Mouse (Mus musculus) heart, embryonic 10.5 days (tissue): ENCODE data around the gene Yap1. TPM values are rescaled to one million over a fixed set of nuclear protein-coding genes. Genes with fewer than 3 reads are reported as not detected.
"Not testable (repeated sequence)": the region's sequence is repeated elsewhere in the genome, so short reads cannot be mapped to it uniquely, and the experiment has no call there.

Source experiments
- DNase-seq: peaks from one replicate; pipeline ENCODE4 v3.0.0-alpha.2; 2017; ENCODE audit warnings: low spot score
- H3K27ac ChIP-seq: fragments of 300-500 bp; sonication (generic); 2 replicates; pipeline ENCODE4 v1.5.1; 2016; ENCODE audit warnings: mild to moderate bottlenecking
- H3K27me3 ChIP-seq: fragments of 300-500 bp; sonication (generic); 2 replicates; pipeline ENCODE4 v1.6.1; 2016; ENCODE audit warnings: mild to moderate bottlenecking; ENCODE audit not compliant: poor library complexity, insufficient read depth, severe bottlenecking
- H3K36me3 ChIP-seq: fragments of 300-500 bp; sonication (generic); 2 replicates; pipeline ENCODE4 v1.6.1; 2016; ENCODE audit warnings: mild to moderate bottlenecking, moderate library complexity
- H3K4me1 ChIP-seq: fragments of 300-500 bp; sonication (generic); 2 replicates; pipeline ENCODE4 v1.6.1; 2016; ENCODE audit warnings: mild to moderate bottlenecking
- H3K4me3 ChIP-seq: fragments of 300-500 bp; sonication (generic); 2 replicates; pipeline ENCODE4 v1.5.1; 2016; ENCODE audit warnings: mild to moderate bottlenecking, moderate library complexity
- H3K9me3 ChIP-seq: fragments of 300-500 bp; sonication (generic); 2 replicates; pipeline ENCODE4 v1.6.1; 2016; ENCODE audit warnings: mild to moderate bottlenecking, moderate library complexity
- WGBS: fragments of 180-500 bp; shearing (Covaris S2); methylation state at CpG from one replicate; pipeline ENCODE4 v1.1.7; 2016; 5-methylcytosine and 5-hydroxymethylcytosine counted together
- polyA plus RNA-seq: library from polyadenylated mRNA; unstranded; fragments of >200 nt; fragmentation: Nextera tagmentation; extraction: Ambion mirVana; gene quantifications from 2 replicates; pipeline ENCODE4 v1.2.1, GENCODE M21; 2016

Gene Yap1
- polyA plus RNA-seq, 1 experiment from 2014 or later, result 41.3 TPM

GRCm38 (mm10) chr9:7897502-7897901 lies 106.9 kb downstream of the Yap1 start:
- no peaks in the 10 kb centered on the region for H3K27me3 ChIP-seq
- H3K36me3 ChIP-seq, result no peaks in the 10 kb centered on the region
- H3K4me1 ChIP-seq, result no peaks in the 10 kb centered on the region
- no peak for DNase-seq
- 2% methylated on average over 3 of the region's 3 CpGs for WGBS
- no peak overlapping the region for H3K27ac ChIP-seq
- no peaks in the 10 kb centered on the region for H3K9me3 ChIP-seq
- H3K4me3 ChIP-seq, result no peak overlapping the region

DNA sequence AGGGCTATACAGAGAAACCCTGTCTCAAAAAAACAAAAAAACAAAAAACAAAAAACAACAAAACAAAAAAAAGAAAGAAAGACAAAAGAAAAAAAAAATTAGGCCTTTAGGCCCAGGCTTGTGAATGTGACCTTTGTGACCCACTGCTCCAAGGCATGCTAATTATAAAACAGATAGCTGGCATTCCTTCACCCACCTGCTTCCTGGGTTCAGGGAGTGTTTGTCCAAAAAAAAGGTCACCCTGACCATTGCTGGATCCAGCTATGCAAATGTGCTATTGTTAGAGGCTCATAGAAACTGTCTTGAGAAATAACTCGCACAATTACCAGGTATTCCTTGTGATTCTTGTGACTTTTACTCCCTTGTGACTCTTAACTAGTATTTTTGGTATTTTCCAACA lies 112.6 kb downstream of the Yap1 start:
- H3K27ac ChIP-seq, H3K27me3 ChIP-seq, H3K9me3 ChIP-seq, H3K36me3 ChIP-seq, DNase-seq, H3K4me1 ChIP-seq, H3K4me3 ChIP-seq: not testable (repeated sequence)
- 73% methylated on average over 1 of the region's 1 CpGs for WGBS

DNA sequence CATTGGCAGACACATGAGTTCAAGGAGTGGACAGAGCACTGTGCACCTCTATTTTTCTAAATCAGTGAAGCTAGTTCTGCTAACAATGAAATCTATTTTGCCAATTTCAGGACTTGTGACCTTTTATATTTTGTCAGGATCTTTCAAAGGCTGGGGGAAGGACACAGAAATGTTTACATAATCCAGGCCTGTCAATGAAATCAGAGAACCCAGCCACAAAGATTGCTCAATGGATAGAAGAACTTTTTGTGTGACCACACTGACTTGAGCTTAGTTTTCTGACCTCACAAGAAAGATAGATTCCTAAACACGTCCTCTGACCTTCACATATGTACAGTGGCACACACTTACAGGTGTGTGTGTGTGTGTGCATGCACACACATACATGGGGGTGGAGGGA lies 113.2 kb downstream of the Yap1 start:
- 58% methylated on average over 1 of the region's 1 CpGs for WGBS
- Histone ChIP-seq H3K27ac (no peak overlapping the region), H3K27me3 (no peaks in the 10 kb centered on the region), H3K9me3 (no peaks in the 10 kb centered on the region), H3K36me3 (no peaks in the 10 kb centered on the region), H3K4me3 (no peak overlapping the region), H3K4me1 (no peaks in the 10 kb centered on the region)
- DNase-seq, result no peak

GRCm38 (mm10) chr9:7884346-7884745 lies 120.0 kb downstream of the Yap1 start:
- no peaks in the 10 kb centered on the region; the same call in 1 of the 2 replicates for H3K9me3 ChIP-seq
- WGBS, result 96% methylated on average over 3 of the region's 3 CpGs
- DNase-seq, result no peak
- H3K27ac ChIP-seq, result no peak overlapping the region
- H3K4me3 ChIP-seq, result no peak overlapping the region
- no peaks in the 10 kb centered on the region for H3K27me3 ChIP-seq
- H3K36me3 ChIP-seq, result no peaks in the 10 kb centered on the region
- H3K4me1 ChIP-seq, result no peaks in the 10 kb centered on the region

DNA sequence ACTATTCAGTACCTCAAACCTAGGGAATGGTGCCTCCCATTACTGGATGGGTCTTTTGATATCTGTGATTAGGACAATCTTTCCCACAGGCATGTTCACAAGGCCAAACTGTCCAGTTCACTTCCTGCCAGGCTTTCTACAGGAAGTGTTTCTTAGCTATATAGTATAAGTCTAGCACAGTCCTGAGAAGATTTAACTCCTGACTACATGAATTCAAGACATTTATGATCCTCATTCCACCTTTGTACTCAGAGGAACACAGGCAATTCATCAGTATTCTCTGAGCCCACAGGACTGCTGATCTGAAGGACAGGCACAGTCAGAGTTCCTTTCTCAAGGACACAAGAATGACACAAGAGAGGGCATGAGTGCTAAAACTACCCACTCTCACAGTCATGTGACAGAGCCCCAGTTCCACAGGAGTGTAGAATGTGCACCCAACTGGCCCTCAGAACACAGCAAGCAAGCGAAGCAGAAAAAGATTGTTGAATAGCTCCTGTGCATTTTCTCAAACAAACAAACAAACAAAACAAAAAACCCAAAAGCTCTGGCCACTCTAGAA lies 122.0 kb downstream of the Yap1 start:
- Histone ChIP-seq H3K27me3 (no peaks in the 10 kb centered on the region), H3K4me1 (no peaks in the 10 kb centered on the region), H3K4me3 (no peak overlapping the region), H3K36me3 (no peaks in the 10 kb centered on the region), H3K9me3 (no peaks in the 10 kb centered on the region; the same call in 1 of the 2 replicates), H3K27ac (no peak overlapping the region)
- 79% methylated on average over 1 of the region's 1 CpGs for WGBS
- no peak for DNase-seq

Other genes with a start within 250 kb of the Yap1 start
- gene Tmem123, start 240.6 kb downstream of the Yap1 start, polyA plus RNA-seq, result 121 and 143 TPM in 2 replicates
- 23.6 and 24.2 TPM in 2 replicates for gene Birc2, start 167.5 kb downstream of the Yap1 start, polyA plus RNA-seq
- gene Birc3, start 131.4 kb downstream of the Yap1 start, polyA plus RNA-seq, result 4.9 and 5.2 TPM in 2 replicates
- gene Cfap300, start 38.2 kb upstream of the Yap1 start, polyA plus RNA-seq, result 11.4 and 12.0 TPM in 2 replicates
- gene Cep126, start 129.7 kb upstream of the Yap1 start, polyA plus RNA-seq, result 2.1 and 2.6 TPM in 2 replicates